Mouse (Mus musculus) spleen, adult 2 months (tissue): ENCODE measurements around the gene Cep112. TPM values are rescaled to one million over a fixed set of nuclear protein-coding genes. Genes with fewer than 3 reads are reported as not detected.

Source experiments
- DNase-seq, 2 experiments: peaks; one replicate each; pipeline versions ENCODE4 v3.0.0 to v3.0.0-alpha.2; 2012 to 2021; ENCODE audit warnings: low spot score in 2 of 2, low read depth in 1 of 2
- H3K27ac ChIP-seq: fragments of 200-500 bp; 2 replicates; pipeline ENCODE4 v1.5.1; 2012; ENCODE audit warnings: low read length, inconsistent platforms; ENCODE audit not compliant: insufficient read depth
- H3K27me3 ChIP-seq: fragments of 200-500 bp; 2 replicates; pipeline ENCODE4 v1.6.1; 2012; ENCODE audit warnings: mild to moderate bottlenecking, moderate library complexity, low read length, inconsistent platforms; ENCODE audit not compliant: control insufficient read depth, insufficient read depth
- H3K36me3 ChIP-seq: fragments of 200-500 bp; 2 replicates; pipeline ENCODE4 v1.6.1; 2012; ENCODE audit warnings: mild to moderate bottlenecking, low read length, inconsistent platforms; ENCODE audit not compliant: control insufficient read depth, insufficient read depth
- H3K4me1 ChIP-seq: fragments of 200-500 bp; 2 replicates; pipeline ENCODE4 v1.6.1; 2011; ENCODE audit warnings: inconsistent platforms; ENCODE audit not compliant: control insufficient read depth, insufficient read depth, insufficient read length
- H3K4me3 ChIP-seq: fragments of 200-500 bp; 2 replicates; pipeline ENCODE4 v1.5.1; 2011; ENCODE audit warnings: mild to moderate bottlenecking, inconsistent platforms; ENCODE audit not compliant: insufficient read depth, insufficient read length; ENCODE audit errors: extremely low read depth
- CTCF ChIP-seq: fragments of 200-500 bp; IDR thresholded peaks from 2 replicates; pipeline ENCODE4 v1.5.1; 2011; ENCODE audit warnings: mild to moderate bottlenecking, inconsistent platforms; ENCODE audit not compliant: insufficient read depth, insufficient read length, insufficient replicate concordance; ENCODE audit errors: extremely low read depth
- POLR2A ChIP-seq: fragments of 200-500 bp; IDR thresholded peaks from 2 replicates; pipeline ENCODE4 v1.6.1; 2011; ENCODE audit warnings: low read depth, low read length, inconsistent platforms
- WGBS: fragments of 180-500 bp; shearing (Covaris S2); methylation state at CpG from one replicate; pipeline ENCODE4 v1.1.7; 2018; 5-methylcytosine and 5-hydroxymethylcytosine counted together
- polyA plus RNA-seq: library from polyadenylated mRNA; depleted of rRNA; stranded (reverse); fragments of >200 nt; gene quantifications from 2 replicates; pipeline ENCODE4 v1.2.3, GENCODE M21; 2012

The Cep112 gene
- polyA plus RNA-seq, 1 experiment = 0.29 TPM

DNA sequence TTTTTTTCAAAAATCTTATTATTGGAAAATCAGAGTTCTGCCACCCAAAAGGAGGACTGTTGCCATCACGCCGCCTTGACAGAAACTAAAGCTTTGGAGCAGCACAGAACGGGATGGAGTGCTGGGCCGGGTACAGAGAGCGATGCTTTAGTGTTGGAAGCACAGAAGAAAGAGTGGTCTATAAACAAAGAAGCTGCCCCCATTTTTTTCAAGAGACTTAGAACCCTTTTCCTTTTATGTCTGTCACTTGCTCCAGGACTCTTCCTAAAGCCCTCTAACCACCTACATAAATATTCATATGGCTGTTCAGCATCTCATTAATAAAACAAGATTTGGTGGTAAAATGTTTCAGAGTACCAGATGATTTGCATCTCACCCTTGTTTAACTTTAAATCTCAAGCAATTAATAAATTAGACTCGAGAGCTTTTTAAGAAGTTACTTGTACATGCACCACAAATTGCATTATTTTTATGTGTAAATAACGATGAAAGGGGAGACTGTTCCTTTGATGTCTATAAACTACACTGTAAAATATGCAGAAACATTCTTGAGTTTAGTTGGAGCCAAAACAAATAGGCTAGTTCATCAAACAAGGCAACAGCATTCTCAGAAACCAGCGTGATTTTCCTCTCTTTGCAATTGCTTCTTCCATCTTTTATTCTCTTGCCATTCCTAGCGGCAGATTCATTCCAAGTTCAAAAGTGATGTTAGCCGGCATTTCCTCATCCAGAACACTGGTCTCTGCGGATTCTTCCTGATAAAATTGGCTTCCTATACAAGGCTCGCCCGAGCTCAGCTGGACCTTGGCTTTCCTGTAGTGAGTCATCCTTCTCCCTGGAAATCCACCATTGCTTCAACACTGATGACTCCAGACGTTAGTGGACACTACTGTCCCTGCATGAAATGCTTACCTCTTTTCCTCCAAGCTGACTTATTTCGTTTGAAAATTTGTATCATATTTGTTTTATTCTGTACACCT is 355.6 kb downstream of the Cep112 start:
- no peak for DNase-seq
- H3K4me1 ChIP-seq = no peaks in the 10 kb centered on the region
- TF ChIP-seq POLR2A = no peak
- no peak for TF ChIP-seq CTCF
- H3K27ac ChIP-seq = no peak overlapping the region
- no peaks in the 10 kb centered on the region for H3K36me3 ChIP-seq
- 83% methylated on average over 15 of the region's 15 CpGs for WGBS
- H3K27me3 ChIP-seq = no peaks in the 10 kb centered on the region; the same call in 1 of the 2 replicates
- H3K4me3 ChIP-seq = no peak overlapping the region

DNA sequence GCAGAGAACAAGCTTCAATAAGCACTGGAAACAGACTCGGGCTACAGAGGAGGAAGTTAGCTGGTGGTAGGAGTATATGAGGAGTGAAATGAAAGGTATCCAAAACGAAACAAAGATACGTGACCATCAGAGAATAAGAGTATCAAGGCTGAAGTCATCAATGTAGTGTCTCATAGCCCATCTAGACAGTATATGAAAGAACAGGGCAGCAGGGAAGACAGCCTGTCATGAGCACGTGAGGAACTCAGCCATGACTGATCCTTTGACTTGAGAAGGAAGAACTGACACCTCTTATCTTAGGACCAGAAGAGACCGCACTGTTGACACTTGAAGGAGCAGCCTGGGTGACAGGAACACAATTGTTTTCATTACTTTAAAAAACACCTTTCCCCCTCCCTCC is 373.4 kb downstream of the Cep112 start:
- no peak overlapping the region for H3K27ac ChIP-seq
- no peak for DNase-seq
- 61% methylated on average over 5 of the region's 5 CpGs for WGBS
- H3K36me3 ChIP-seq = no peaks in the 10 kb centered on the region
- H3K27me3 ChIP-seq = no peaks in the 10 kb centered on the region
- TF ChIP-seq CTCF (no peak), POLR2A (no peak)
- H3K4me1 ChIP-seq = no peaks in the 10 kb centered on the region
- H3K4me3 ChIP-seq = no peak overlapping the region

DNA sequence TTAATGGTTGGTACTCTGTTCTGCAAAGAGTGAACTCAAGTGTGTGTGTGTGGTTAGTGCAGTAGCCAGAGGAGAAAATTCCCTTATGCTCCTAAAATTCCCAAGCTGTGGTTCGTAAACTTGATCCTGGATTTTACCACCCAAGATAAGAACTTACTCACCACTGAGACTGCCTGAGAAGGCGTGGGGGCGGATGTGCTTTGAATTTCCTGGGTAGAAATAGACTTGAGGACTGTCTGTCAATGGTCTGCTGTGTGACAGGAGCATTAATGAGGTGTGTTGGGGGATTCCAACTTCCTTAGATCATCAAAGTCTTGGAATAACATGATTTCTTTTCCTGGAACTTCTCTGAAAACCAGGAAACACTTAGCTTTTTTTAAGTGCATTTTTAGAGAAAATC is 374.7 kb downstream of the Cep112 start:
- DNase-seq = no peak
- Histone ChIP-seq H3K27ac (no peak overlapping the region), H3K27me3 (no peaks in the 10 kb centered on the region), H3K4me3 (no peak overlapping the region), H3K36me3 (no peaks in the 10 kb centered on the region), H3K4me1 (no peaks in the 10 kb centered on the region)
- WGBS = 88% methylated on average over 3 of the region's 3 CpGs
- TF ChIP-seq POLR2A = no peak
- TF ChIP-seq CTCF = no peak

DNA sequence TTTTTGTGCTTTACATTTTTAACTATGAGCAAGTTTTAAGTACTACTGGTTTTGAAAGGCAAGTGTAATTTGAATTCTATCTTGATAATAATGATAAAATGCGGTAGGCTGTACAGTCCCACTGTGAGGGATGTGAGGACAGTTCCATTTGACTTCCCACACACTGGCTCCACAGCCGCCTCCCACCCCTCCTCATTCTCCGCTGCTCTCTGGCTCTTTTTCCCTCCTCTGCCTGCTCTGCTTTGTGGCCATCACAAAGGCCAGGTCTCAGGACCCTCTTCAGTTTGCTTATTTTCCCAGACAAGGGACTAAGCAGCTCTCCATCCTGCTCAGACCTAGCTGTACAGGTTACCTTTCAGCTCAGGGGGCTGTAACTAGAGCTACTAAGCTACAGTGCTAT is 379.0 kb downstream of the Cep112 start:
- TF ChIP-seq POLR2A (no peak), CTCF (no peak)
- Histone ChIP-seq H3K4me1 (no peaks in the 10 kb centered on the region), H3K27ac (no peak overlapping the region), H3K27me3 (no peaks in the 10 kb centered on the region), H3K4me3 (no peak overlapping the region), H3K36me3 (no peaks in the 10 kb centered on the region)
- 87% methylated on average over 3 of the region's 3 CpGs for WGBS
- no peak for DNase-seq

DNA sequence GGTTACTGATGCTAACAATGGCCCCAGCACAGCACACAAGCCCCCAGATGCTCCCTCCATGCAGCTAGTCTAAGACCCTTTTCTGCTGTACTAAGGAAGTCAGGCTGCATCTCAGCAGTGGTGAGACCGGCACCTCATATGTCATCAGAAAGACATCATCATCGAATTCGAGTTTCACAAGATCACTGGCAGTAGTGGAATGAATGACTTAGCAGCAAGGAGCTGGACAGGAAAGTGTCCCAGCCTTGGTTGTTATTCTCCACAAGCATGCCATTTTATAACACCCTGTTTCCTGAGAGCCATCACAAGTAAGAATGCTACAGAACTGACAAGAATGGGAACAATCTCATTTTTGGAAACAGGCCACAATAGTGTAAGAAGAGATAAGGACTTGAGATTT is 381.0 kb downstream of the Cep112 start:
- TF ChIP-seq CTCF (no peak), POLR2A (no peak)

DNA sequence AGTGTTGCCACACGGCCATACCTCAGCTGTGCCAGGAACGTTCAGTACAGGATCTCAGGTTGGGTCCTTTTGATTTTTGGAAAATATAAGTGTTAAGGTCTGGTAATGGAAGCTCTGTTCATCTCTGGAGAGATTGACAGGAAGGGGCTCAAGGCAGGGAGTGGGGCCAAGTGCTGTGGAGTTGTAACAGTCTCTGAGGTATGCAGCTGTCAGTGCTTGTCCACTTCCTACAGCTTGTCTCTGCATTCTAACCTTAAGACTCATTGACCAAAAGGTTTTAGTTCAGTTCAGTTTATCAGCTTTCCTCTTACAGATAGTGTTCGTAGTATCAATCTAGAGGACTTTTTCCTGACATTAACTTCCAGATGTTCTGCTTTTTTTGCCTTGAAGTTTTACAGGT is 384.6 kb downstream of the Cep112 start:
- no peak overlapping the region for H3K27ac ChIP-seq
- 87% methylated on average over 3 of the region's 3 CpGs for WGBS
- TF ChIP-seq CTCF (no peak), POLR2A (no peak)
- H3K4me3 ChIP-seq = no peak overlapping the region
- no peaks in the 10 kb centered on the region for H3K4me1 ChIP-seq
- H3K27me3 ChIP-seq = no peaks in the 10 kb centered on the region
- DNase-seq = no peak
- H3K36me3 ChIP-seq = no peaks in the 10 kb centered on the region

More for the DNA sequence above, 381.0 kb downstream of the Cep112 start:
- Histone ChIP-seq H3K36me3 (no peaks in the 10 kb centered on the region), H3K4me3 (no peak overlapping the region), H3K27me3 (no peaks in the 10 kb centered on the region), H3K4me1 (no peaks in the 10 kb centered on the region), H3K27ac (no peak overlapping the region)
- 51% methylated on average over 3 of the region's 3 CpGs for WGBS
- no peak for DNase-seq

DNA sequence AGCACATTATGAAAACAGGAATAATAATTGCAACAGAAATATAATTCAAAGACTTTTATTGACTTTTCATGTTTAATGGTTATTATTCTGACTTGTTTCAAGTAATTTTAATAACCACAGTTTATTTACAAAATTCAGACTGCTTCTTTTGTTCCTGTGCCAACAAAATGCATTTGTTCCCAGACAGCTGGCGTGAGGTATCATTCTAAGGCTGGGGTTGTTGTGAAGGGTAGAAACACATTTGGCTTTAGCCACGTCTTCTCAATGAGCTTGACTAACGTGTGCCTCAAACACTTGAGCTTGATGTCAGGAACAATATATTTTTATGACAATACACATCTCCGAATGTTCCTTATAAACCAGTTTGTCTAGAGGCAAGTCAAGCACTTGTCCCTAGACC is 396.8 kb downstream of the Cep112 start:
- 87% methylated on average over 4 of the region's 4 CpGs for WGBS
- no peak for DNase-seq
- Histone ChIP-seq H3K4me1 (no peaks in the 10 kb centered on the region), H3K36me3 (no peaks in the 10 kb centered on the region), H3K4me3 (no peak overlapping the region), H3K27me3 (no peaks in the 10 kb centered on the region), H3K27ac (no peak overlapping the region)
- TF ChIP-seq CTCF (no peak), POLR2A (no peak)
